Mouse (Mus musculus) left cerebral cortex, postnatal 36 days (tissue): ENCODE measurements around the gene Top1. TPM values are rescaled to one million over a fixed set of nuclear protein-coding genes. Genes with fewer than 3 reads are reported as not detected.

ENCODE experiments used
- DNase-seq, 2 experiments: peaks; one replicate each; pipeline ENCODE4 v3.0.0; 2021 to 2022; ENCODE audit warnings: low spot score in 2 of 2, mixed read lengths in 1 of 2
- intact Hi-C: fragments of 180-260 bp; cut with DNase I; formaldehyde crosslinking; loops from one replicate; pipeline ENCODE4 v1.15.1; 2025
- total RNA-seq, 2 experiments: library from RNA; stranded (reverse); gene quantifications; 2 replicates each; pipeline ENCODE4 v1.2.3; 2021

Top1 gene
- total RNA-seq, 2 experiments from 2014 or later = 66.5 to 87.4 TPM

DNA sequence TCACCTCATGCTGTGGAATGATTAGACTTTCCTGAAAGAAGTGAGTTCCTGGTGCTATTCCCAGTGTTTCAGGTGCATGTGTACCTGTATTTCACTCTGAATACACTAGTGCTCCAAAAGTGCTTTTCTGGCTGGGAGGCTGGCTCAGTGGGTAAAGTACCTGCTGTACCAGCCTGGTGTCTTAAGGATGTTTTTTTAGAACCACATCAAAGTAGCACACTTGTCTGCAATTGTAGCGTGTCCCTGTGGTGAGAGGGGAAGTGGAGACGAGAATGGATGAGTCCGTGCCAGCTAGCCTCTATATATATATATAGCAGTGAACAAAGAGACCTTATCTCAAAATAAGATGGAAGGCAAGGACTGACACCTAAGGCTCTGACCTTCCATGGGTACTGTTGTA, 55.9 kb downstream of the Top1 start:
- intact Hi-C loops = no loop called here
- DNase-seq = no peak

DNA sequence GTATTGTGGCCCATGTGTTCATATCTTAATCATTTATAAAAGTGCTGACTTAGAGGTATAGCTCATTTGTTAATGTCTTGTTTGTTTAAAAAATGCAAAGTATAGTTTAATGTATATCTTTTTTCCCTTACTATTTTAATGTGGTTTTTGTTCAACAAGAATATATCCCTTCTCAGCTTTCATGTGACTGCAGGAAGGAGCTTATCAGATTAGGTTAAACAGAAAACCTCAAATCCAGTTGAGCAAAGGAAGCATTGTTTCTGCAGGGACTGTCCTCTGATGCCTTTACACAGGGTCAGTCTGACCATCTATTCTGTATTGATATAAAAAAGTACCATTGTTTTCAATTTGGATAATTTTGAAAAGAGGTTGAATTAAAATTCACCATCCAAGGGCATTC, 57.1 kb downstream of the Top1 start:
- intact Hi-C loops = no loop called here
- no peak for DNase-seq

DNA sequence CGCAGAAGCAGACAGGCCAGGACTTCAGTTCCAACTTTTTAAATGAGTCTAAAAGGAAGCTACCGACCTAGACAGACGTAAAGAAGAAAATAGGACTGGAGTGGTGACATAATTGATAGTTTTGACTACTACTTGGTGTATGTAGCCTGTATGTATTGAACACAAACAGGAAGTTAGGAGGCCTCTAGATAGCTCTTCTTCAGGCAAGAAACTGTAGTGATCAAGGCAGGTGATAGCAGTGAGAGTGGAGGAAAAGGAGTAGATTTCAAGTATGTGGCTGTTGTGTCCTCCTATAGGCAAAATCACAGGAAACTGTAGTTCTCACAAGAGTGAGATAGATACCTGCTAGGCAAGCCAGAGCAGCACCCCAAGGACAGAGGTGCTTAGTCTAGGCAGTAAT, 62.0 kb downstream of the Top1 start:
- no peak for DNase-seq
- intact Hi-C loops = no loop called here

DNA sequence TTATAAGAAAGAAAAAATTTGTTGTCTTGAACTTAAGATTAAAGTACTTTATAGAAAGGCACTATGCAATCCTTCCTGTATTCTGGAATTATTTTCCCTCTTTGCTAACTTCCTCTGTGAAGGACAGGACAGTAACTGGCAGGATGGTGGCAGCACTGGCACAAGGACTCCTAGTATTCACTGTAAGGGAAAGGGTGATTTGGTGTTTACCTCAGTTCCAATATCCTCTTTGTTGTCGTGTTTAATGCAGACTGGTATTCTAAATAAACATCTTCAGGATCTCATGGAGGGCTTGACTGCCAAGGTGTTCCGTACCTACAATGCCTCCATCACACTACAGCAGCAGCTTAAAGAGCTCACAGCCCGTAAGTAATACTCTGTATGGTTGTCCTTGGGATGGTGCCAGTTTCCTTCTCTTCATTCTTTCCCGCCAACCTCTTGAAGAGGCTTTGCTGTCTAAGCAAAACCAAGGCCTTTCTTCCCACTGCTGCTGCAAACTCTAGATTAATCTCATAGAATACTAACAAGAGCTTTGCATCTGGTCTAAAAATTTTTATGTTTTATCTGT, 69.9 kb downstream of the Top1 start:
- peak in 1 of 2 experiments; percentile 3 for DNase-seq
- intact Hi-C loops = loop anchor here (5.0 kb wide), 2 partner anchors 68 to 172 kb away; partner anchors contain the start of gene Top1

DNA sequence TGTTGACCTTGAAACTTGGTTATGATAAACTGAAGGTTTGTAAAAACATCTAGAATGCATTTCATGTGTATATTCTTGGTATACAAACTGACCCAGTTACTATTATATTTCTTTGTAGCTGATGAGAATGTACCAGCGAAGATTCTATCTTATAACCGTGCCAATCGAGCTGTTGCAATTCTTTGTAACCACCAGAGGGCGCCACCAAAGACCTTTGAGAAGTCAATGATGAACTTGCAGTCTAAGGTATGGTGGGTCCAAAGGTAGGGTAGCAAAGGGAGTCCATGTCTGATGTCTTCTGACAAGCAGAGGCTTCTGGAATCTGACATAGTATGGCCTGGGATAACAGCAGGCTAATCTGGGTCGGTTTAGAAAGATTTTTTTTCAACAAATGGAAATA, 71.6 kb downstream of the Top1 start:
- intact Hi-C loops = loop anchor here (5.0 kb wide), 2 partner anchors 70 to 170 kb away; partner anchors contain the start of gene Top1

DNA sequence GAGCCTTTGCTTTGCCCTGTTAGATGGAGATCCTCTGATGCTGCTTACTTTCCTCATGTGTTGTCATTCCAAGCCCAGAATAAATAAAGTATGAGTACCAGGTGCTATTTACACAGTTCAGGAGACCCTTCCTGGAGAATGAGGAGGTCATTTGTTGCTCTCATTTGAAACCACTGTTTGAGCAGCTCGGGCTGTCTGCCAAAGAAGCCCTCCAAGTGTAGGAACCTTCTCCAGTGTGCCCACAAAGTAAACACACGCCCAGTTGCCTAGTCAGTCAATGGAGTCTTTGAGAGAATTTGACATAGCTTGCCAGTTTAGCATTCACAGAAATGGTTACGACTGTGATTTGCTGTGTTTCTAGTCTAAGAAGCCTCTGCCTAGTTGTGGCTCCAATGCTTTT, 73.1 kb downstream of the Top1 start:
- DNase-seq = peak in 1 of 2 experiments; percentile 7
- intact Hi-C loops = loop anchor here (5.0 kb wide), 2 partner anchors 72 to 168 kb away; partner anchors contain the start of gene Top1

More for the DNA sequence above, 71.6 kb downstream of the Top1 start:
- peak in 1 of 2 experiments; percentile 7 for DNase-seq

DNA sequence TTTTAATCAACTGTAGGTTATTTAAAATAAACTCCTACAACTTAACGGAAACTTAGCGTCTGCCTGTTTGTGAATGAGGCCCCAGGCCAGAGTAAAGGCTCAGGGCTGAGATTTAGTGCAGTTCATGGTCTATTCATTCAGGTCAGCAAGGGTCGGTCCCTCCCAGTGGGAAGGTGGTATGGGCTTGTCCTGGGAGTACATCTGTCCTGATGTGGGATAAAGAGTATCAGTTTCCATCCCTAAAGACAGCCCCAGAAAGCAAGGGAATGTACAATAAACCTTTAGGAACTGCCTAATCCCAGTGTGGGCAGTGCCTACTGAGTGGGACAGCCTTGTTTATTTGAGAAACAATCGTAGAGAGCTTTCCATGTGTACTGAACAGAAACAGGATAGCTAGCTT, 77.0 kb downstream of the Top1 start:
- intact Hi-C loops = no loop called here
- no peak for DNase-seq

DNA sequence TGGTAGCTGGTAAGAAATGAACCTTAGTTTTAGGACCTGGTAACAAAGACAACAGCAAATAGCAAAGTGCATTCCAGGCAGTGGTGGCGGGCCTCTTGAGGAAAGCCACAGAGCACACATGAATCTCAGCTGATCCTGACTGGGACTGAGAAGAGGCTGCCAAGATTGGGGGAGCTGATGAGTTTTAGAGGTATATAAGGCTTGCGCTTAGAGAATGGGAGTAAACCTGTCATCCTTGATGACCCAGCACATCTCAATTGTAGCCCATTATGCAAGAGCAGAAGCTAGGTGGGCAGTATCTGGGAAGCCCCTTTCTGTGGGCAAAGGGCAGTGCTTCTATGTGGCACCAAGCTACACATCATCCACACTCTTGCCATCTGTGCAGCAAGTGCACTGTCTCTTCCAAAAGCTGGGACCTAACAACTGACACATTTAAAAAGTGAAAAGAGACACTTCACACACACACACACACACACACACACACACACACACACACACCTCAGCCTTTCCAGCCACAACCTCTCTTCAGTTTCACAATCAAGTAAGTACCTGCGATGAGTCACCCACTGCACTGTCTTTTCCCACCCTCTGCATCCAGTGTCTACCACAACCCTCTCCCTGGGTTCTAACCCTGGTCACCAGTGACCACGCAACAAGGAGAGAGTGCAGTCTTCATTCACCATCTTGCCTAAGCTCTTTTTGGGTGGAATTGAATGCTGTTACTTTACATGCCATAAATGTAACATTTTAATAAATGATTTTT, 78.1 kb downstream of the Top1 start:
- DNase-seq = no peak
- intact Hi-C loops = no loop called here

DNA sequence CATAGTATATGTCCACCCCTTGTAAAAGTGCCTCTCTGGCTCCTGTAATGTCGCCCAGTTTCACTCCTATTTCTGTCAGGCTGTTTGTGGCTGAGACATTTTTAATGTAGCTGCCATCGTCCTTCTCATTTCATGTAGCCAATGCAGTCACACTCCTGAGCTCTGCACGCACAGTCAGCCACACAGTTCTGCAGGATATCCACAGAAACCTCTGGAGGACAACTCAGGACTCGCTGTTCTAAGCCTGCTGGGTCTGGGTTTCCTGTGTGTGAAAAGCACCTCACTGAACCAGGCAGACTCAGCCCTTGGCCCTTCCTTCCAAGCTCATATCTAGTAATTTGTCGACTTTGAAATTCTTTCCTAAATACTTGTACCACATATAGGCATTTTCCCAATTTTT, 78.8 kb downstream of the Top1 start:
- DNase-seq = no peak
- intact Hi-C loops = no loop called here

DNA sequence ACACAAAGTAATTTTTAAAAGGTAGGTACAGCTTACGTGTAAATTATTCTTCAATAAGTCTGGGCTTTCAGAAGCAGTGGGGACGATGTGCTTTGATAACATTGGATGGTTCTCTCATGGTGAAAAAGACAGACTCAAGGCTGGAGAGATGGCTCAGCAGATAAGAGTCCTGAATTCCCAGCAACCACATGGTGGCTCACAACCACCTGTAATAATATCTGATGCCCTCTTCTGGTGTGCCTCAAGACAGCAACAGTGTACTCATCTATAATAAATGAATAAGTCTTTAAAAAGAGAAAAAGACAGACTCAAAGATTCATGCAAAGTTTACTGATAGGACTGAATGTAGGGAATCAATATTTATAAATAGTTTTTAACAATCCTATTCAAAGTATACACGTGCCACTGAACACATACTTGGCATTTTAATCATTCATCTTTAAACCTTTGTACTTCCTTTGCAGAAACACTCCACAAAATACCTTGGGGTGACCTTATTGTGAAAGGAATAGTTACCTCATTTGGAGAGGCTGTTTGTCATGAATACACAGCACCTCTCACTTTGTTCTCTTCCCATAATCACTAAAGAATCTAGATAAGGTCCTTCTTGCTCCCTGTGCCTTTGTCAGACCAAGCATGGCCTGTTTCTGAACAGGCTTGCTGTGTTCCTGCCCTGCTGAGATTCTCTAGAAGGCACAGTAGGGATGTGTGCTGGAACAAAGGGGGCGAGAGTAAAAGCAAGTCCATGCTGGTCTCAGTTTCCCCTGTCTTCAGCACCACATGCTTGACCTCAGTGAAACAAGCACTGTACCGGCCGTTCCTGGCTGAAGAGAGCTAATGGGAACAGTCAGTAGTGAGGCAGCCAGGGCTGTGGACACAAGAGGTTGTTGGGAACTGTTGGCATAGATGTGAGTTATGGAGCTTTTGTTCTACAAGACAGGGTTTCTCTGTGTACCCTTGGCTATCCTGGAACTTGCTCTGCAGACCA, 80.5 kb downstream of the Top1 start:
- no peak for DNase-seq

DNA sequence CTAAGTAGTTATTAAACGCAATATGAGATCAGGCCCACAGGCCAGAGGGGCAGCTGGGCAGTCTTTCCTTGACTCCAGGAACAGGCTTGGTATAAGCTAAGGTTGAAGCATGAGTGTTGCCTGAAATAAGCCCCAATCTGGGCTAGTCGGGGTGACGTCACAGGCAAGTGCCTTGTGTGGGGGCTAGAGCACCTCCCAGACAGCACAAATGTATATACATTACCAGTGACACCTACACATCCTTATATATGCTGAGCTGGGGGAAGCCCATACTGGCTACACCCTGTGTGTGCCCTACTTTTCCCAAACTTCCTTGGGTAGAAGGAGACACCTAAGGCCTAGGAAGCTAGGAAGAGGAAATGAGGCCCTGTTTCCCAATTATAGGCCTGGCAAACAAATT, 83.3 kb downstream of the Top1 start:
- peak; percentile 47 to 61 for DNase-seq

More for the DNA sequence above, 80.5 kb downstream of the Top1 start:
- intact Hi-C loops = no loop called here

DNA sequence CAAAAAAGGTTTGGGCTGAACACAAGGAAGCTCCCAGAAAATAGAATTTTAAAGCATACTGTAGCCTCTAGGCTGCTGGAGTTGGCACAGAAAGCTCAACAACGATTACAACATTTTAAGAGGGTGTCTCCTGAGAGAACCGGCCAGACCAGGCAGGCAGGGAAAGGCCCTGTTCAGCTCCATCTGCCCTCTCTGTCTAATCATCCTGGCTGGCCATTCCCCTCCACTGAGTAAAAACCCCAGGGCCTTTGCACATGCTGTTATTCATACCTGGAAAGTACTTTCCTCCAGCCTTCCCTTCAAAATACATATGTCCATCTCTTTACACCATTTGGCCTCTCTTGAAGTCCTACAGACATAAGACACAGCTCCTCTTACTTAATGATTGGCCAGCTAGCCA, 83.7 kb downstream of the Top1 start:
- no peak for DNase-seq
- intact Hi-C loops = no loop called here

More for the DNA sequence above, 83.3 kb downstream of the Top1 start:
- intact Hi-C loops = no loop called here

DNA sequence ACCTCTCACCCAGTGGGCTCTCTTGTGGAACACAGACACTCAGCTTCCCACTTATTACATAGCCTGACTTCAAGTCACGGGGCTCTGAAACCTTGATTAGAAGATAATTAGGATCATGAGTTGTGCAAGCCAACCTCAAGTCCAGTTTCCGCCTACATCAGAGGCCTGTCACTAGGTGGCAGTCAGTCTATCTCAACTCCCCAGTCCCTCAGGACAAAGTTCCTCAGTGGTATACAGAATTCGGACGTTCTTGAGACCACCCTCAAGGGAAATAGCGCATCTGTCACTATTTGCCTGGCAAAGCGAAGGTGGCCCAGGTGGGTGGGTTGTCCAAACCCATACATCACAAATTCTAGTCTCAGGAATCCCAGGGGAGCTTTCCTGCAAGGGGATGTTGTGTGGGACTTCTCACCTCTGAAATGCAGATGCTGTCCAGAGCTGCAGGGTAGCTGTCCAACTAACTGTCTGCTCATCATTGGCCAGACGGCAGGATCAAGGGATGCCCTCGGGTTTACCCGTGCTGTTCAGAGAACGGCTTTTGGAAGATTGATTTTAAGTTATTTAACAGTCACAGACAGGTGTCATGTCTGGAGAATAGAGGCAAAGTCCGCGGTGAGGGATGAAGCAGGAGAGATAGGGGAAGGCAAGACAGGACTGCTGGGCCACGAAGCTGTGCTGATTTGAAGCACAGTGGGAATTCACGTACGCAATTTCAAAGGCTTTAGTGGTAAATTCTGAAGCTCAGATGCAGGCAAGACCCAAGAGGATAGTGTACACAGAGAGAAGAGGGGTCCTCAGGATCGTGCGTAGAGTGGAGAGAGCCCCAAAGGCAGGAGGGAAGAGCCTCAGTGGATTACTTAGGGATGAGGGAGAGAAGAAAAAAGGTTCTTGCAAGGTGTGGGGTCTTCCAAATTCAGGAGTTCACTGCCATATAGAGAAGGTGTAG, 84.4 kb downstream of the Top1 start:
- DNase-seq = no peak
- intact Hi-C loops = loop anchor here (5.0 kb wide), 1 partner anchor 142 kb away; the partner anchor contains the start of gene Zhx3

DNA sequence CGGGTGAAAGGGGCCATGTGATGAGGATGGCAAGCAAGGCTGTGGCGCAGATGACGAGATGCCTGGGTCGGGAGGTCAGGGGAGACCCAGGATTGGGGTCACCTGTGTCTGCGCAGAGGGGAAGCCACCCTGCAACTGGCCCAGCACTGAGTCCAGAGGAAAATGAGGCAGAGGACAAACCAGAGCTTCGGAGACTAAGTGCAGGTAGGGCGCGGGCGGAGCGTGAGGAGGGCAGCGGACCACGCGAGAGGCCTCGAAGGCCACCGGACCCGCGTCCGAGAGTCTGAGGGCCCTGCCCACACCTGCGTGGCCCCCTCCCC, 85.1 kb downstream of the Top1 start:
- no peak for DNase-seq
- intact Hi-C loops = loop anchor here (5.0 kb wide), 1 partner anchor 142 kb away; the partner anchor contains the start of gene Zhx3

DNA sequence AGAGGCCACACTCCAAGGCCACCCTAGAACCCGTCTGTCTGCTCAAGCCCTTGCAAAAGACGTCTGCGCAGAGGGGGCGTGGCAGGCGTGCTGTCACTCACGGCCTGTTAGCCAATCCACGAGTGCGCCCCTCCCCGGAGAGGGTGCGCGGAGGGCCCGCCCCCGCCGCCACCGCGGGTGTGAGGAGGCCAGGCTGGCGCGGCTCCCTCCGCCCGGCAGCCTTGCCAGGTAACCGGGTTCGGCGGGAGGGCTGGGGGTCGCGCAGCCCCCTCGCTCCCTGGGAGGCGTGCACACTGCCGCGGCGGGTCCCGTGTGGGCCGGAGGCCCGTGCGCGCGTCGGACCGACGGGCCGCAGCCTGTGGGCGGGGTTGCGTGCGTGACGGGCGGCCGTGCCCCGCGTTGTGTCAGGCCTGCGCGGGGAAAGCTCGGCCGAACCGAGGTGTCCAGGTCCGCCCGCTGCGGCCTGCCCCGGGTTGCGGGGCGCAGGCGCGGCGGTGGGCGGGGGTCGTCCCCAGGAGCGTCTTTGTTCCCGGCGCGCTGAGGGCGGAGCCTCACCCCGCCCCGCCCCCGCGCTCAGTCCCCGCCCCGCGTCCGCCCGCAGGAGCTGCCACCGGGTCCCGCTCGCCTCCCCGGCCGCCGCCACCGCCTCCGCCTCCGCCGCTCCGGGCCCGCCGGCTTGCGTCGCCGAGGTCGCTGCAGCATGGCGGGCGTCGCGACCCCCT, 85.6 kb downstream of the Top1 start, which contains the start of gene Plcg1:
TSS of gene Plcg1 (plus strand) at position 184 of the 722 bp plus-strand sequence.
- intact Hi-C loops = loop anchor here (5.0 kb wide), 1 partner anchor 141 kb away; the partner anchor contains the start of gene Zhx3
- peak; percentile 92 to 94 for DNase-seq

DNA sequence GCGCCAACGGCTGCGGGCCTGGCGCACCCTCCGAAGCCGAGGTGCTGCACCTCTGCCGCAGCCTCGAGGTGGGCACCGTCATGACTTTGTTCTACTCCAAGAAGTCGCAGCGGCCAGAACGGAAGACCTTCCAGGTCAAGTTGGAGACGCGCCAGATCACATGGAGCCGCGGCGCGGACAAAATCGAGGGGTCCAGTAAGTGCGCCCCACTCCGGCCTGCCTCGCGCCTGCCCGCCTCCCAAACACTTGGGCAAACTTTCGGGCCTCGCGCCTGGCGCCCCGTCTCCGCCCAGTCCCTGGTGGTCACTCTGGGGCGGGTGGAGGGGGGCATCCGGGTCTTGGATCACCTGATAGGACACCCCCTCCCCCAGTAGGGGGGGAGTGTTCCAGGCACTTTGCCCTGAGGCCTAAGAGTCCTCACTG, 86.2 kb downstream of the Top1 start:
- intact Hi-C loops = loop anchor here (1.0 to 5.0 kb wide), 2 partner anchors 140 to 155 kb away; partner anchors contain the start of gene Zhx3

DNA sequence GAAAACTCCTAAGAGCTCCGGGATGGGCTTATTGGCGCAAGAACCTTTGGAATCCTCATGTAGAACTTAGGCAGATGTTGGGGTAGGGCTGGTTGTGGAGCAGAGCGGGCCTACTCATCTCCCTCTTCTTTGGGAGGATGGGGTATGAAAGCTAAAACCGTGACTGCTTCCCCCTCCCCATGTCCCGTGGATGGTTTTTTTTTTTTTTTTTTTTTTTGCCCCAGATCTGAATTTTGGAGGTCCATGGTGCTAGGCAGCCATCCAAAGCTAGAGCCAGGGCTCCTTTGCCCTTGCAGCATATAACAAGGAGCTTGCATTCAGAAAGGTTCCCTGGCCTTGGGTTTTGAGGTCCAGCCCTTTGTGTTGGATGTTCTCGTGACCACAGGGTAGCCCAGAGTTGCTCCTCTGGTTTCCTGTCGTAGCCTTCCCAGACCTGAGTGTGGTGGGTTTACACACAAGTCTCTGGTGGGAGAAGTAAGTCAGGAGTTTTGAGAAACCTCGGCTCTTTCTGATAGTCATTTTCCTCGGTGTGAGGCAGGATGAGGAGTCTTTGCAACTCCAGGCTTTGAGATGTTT, 86.8 kb downstream of the Top1 start:
- intact Hi-C loops = loop anchor here (1.0 to 5.0 kb wide), 2 partner anchors 140 to 155 kb away; partner anchors contain the start of gene Zhx3
- DNase-seq = no peak

More for the DNA sequence above, 86.2 kb downstream of the Top1 start:
- DNase-seq = peak in 1 of 2 experiments; percentile 65
